Mouse (Mus musculus): ENCODE results near the gene Gm14862. TPM values are rescaled to one million over a fixed set of nuclear protein-coding genes. Genes with fewer than 3 reads are reported as not detected.

Gene Gm14862
- polyA plus RNA-seq, 1 experiment from 2014 or later, result not detected

- WGBS, result 23% methylated on average over 8 of the region's 8 CpGs
Observed at GRCm38 (mm10) chrX:9271947-9272459, 15.3 kb upstream of the Gm14862 start.

GRCm38 (mm10) chrX:9271112-9271511 lies 14.4 kb upstream of the Gm14862 start:
- Histone ChIP-seq H3K4me3 (replicated peaks; ENCODE audit: low read length) (no peak overlapping the region), H3K27ac (no peak overlapping the region), H3K4me2 (replicated peaks) (no peak overlapping the region), H3K9ac (no peak overlapping the region), H3K36me3 (replicated peaks; ENCODE audit: control insufficient read depth, insufficient read depth) (no peaks in the 10 kb centered on the region), H3K27me3 (ENCODE audit: control insufficient read depth, insufficient read depth, low read length) (no peaks in the 10 kb centered on the region), H3K9me3 (ENCODE audit: control insufficient read depth, low read length) (no peaks in the 10 kb centered on the region), H3K4me1 (replicated peaks; ENCODE audit: control insufficient read depth, insufficient read depth, low read length) (no peaks in the 10 kb centered on the region)
- ATAC-seq (ENCODE audit: low FRiP score) (no peak), DNase-seq (ENCODE audit: low spot score) (no peak)
- 78% methylated on average over 3 of the region's 3 CpGs for WGBS

More at GRCm38 (mm10) chrX:9271947-9272459, 15.3 kb upstream of the Gm14862 start:
- Histone ChIP-seq H3K4me2 (replicated peaks) (peak overlapping the region; percentile 51), H3K9me3 (ENCODE audit: control insufficient read depth, low read length) (no peaks in the 10 kb centered on the region), H3K4me3 (replicated peaks; ENCODE audit: low read length) (peak overlapping the region; percentile 57), H3K36me3 (replicated peaks; ENCODE audit: control insufficient read depth, insufficient read depth) (no peaks in the 10 kb centered on the region), H3K9ac (0 out of 2 replicates have a peak overlapping the region, but pooled peaks have one; percentile 66), H3K27ac (0 out of 2 replicates have a peak overlapping the region, but pooled peaks have one; percentile 41), H3K27me3 (ENCODE audit: control insufficient read depth, insufficient read depth, low read length) (no peaks in the 10 kb centered on the region), H3K4me1 (replicated peaks; ENCODE audit: control insufficient read depth, insufficient read depth, low read length) (no peaks in the 10 kb centered on the region)
- no peak for DNase-seq (ENCODE audit: low spot score)
- no peak for ATAC-seq (ENCODE audit: low FRiP score)

DNA sequence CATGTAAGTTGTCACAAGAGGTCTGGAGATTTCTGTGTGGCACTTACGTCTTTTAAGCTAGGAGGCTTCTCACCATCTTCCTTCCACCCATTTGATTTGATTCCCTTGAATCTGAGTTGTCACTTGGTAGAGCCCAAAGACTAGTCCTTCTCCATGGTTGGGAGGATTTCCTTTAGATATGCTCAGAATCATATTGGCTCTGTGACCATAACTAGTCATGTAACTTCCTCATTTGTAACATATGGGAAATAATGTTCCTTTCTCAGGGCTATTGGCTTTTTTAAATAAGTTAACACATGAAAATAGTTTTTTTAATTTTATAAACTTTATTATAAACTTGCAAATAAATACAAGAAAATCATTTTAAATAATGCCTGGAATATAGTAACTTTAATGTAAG lies 2.6 kb upstream of the Gm14862 start:
- Histone ChIP-seq H3K9me3 (ENCODE audit: control insufficient read depth, low read length) (no peaks in the 10 kb centered on the region), H3K4me1 (replicated peaks; ENCODE audit: control insufficient read depth, insufficient read depth, low read length) (no peaks in the 10 kb centered on the region), H3K9ac (no peak overlapping the region), H3K36me3 (replicated peaks; ENCODE audit: control insufficient read depth, insufficient read depth) (no peaks in the 10 kb centered on the region), H3K27me3 (ENCODE audit: control insufficient read depth, insufficient read depth, low read length) (no peaks in the 10 kb centered on the region), H3K4me2 (replicated peaks) (no peak overlapping the region), H3K4me3 (replicated peaks; ENCODE audit: low read length) (no peak overlapping the region), H3K27ac (no peak overlapping the region)
- no peak for DNase-seq (ENCODE audit: low spot score)
- ATAC-seq (ENCODE audit: low FRiP score), result no peak
- WGBS, result 81% methylated on average over 1 of the region's 1 CpGs

GRCm38 (mm10) chrX:9257831-9258230 lies 1.1 kb upstream of the Gm14862 start:
- Histone ChIP-seq H3K4me2 (replicated peaks) (no peak overlapping the region), H3K4me1 (replicated peaks; ENCODE audit: control insufficient read depth, insufficient read depth, low read length) (no peaks in the 10 kb centered on the region), H3K9me3 (ENCODE audit: control insufficient read depth, low read length) (no peaks in the 10 kb centered on the region), H3K36me3 (replicated peaks; ENCODE audit: control insufficient read depth, insufficient read depth) (no peaks in the 10 kb centered on the region), H3K4me3 (replicated peaks; ENCODE audit: low read length) (no peak overlapping the region), H3K27ac (no peak overlapping the region), H3K27me3 (ENCODE audit: control insufficient read depth, insufficient read depth, low read length) (no peaks in the 10 kb centered on the region), H3K9ac (no peak overlapping the region)
- DNase-seq (ENCODE audit: low spot score) (no peak), ATAC-seq (ENCODE audit: low FRiP score) (no peak)
- whole genome bisulfite sequencing, result 94% methylated on average over 7 of the region's 7 CpGs

- no peaks in the 10 kb centered on the region for H3K9me3 ChIP-seq (ENCODE audit: control insufficient read depth, low read length)
- 91% methylated on average over 3 of the region's 3 CpGs for WGBS
- H3K9ac ChIP-seq, result no peak overlapping the region
- H3K4me3 ChIP-seq (replicated peaks; ENCODE audit: low read length), result no peak overlapping the region
- no peaks in the 10 kb centered on the region for H3K27me3 ChIP-seq (ENCODE audit: control insufficient read depth, insufficient read depth, low read length)
- DNase-seq (ENCODE audit: low spot score) (no peak), ATAC-seq (ENCODE audit: low FRiP score) (no peak)
- H3K4me1 ChIP-seq (replicated peaks; ENCODE audit: control insufficient read depth, insufficient read depth, low read length), result no peaks in the 10 kb centered on the region
- no peaks in the 10 kb centered on the region for H3K36me3 ChIP-seq (replicated peaks; ENCODE audit: control insufficient read depth, insufficient read depth)
- H3K27ac ChIP-seq, result no peak overlapping the region
- no peak overlapping the region for H3K4me2 ChIP-seq (replicated peaks)
Observed at GRCm38 (mm10) chrX:9254901-9255300, 1.8 kb downstream of the Gm14862 start.

GRCm38 (mm10) chrX:9253990-9254389 lies 2.7 kb downstream of the Gm14862 start:
- 85% methylated on average over 10 of the region's 10 CpGs for WGBS
- Histone ChIP-seq H3K4me1 (replicated peaks; ENCODE audit: control insufficient read depth, insufficient read depth, low read length) (no peaks in the 10 kb centered on the region), H3K27me3 (ENCODE audit: control insufficient read depth, insufficient read depth, low read length) (no peaks in the 10 kb centered on the region), H3K9me3 (ENCODE audit: control insufficient read depth, low read length) (no peaks in the 10 kb centered on the region), H3K4me2 (replicated peaks) (no peak overlapping the region), H3K9ac (no peak overlapping the region), H3K4me3 (replicated peaks; ENCODE audit: low read length) (no peak overlapping the region), H3K27ac (no peak overlapping the region), H3K36me3 (replicated peaks; ENCODE audit: control insufficient read depth, insufficient read depth) (no peaks in the 10 kb centered on the region)
- ATAC-seq (ENCODE audit: low FRiP score), result no peak
- no peak for DNase-seq (ENCODE audit: low spot score)

DNA sequence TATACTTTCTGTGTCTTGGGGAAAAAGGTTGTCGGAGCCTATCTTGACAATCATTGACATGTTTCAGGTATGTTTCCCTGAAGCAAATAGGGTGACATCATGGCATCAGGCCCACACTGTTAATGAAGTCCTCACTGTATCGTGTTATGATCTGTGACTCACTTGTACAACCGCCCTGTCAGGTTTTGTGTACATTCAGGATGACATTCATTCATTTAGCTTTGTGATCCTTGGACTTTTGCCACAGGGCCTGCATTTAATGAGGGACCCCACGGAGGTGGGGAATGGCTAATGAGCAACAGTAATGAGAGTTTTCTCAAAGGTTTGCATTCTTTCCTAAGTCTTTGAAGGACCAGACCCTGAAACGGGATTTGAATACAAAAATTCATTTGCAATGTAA lies 7.8 kb downstream of the Gm14862 start:
- Histone ChIP-seq H3K36me3 (replicated peaks; ENCODE audit: control insufficient read depth, insufficient read depth) (no peaks in the 10 kb centered on the region), H3K4me1 (replicated peaks; ENCODE audit: control insufficient read depth, insufficient read depth, low read length) (0 out of 2 replicates have a peak, but pooled peaks cover 4% of the 10 kb centered on the region), H3K27me3 (ENCODE audit: control insufficient read depth, insufficient read depth, low read length) (no peaks in the 10 kb centered on the region), H3K9ac (no peak overlapping the region), H3K27ac (no peak overlapping the region), H3K4me2 (replicated peaks) (no peak overlapping the region), H3K4me3 (replicated peaks; ENCODE audit: low read length) (no peak overlapping the region), H3K9me3 (ENCODE audit: control insufficient read depth, low read length) (no peaks in the 10 kb centered on the region)
- 42% methylated on average over 5 of the region's 5 CpGs for WGBS
- ATAC-seq (ENCODE audit: low FRiP score), result peak; percentile 37; the same call in 1 of the 2 replicates
- DNase-seq (ENCODE audit: low spot score), result peak; percentile 45

- Histone ChIP-seq H3K27ac (peak overlapping the region; percentile 54), H3K27me3 (ENCODE audit: control insufficient read depth, insufficient read depth, low read length) (no peaks in the 10 kb centered on the region), H3K4me2 (replicated peaks) (no peak overlapping the region), H3K36me3 (replicated peaks; ENCODE audit: control insufficient read depth, insufficient read depth) (no peaks in the 10 kb centered on the region), H3K9me3 (ENCODE audit: control insufficient read depth, low read length) (no peaks in the 10 kb centered on the region), H3K4me1 (replicated peaks; ENCODE audit: control insufficient read depth, insufficient read depth, low read length) (0 out of 2 replicates have a peak, but pooled peaks cover 4% of the 10 kb centered on the region), H3K4me3 (replicated peaks; ENCODE audit: low read length) (no peak overlapping the region), H3K9ac (no peak overlapping the region; the same call in 1 of the 2 replicates)
- no peak; the same call in 1 of the 2 replicates for ATAC-seq (ENCODE audit: low FRiP score)
- no peak for DNase-seq (ENCODE audit: low spot score)
- 55% methylated on average over 12 of the region's 12 CpGs for WGBS
Observed at GRCm38 (mm10) chrX:9244603-9245336, 11.9 kb downstream of the Gm14862 start.

- no peaks in the 10 kb centered on the region for H3K36me3 ChIP-seq (replicated peaks; ENCODE audit: control insufficient read depth, insufficient read depth)
- DNase-seq (ENCODE audit: low spot score) (no peak), ATAC-seq (ENCODE audit: low FRiP score) (no peak)
- no peak overlapping the region for H3K4me3 ChIP-seq (replicated peaks; ENCODE audit: low read length)
- no peaks in the 10 kb centered on the region for H3K27me3 ChIP-seq (ENCODE audit: control insufficient read depth, insufficient read depth, low read length)
- H3K9ac ChIP-seq, result no peak overlapping the region
- WGBS, result 41% methylated on average over 8 of the region's 8 CpGs
- no peak overlapping the region for H3K4me2 ChIP-seq (replicated peaks)
- H3K4me1 ChIP-seq (replicated peaks; ENCODE audit: control insufficient read depth, insufficient read depth, low read length), result 0 out of 2 replicates have a peak, but pooled peaks cover 4% of the 10 kb centered on the region
- no peak overlapping the region; the same call in 1 of the 2 replicates for H3K27ac ChIP-seq
- no peaks in the 10 kb centered on the region for H3K9me3 ChIP-seq (ENCODE audit: control insufficient read depth, low read length)
Observed at GRCm38 (mm10) chrX:9243381-9243864, 13.3 kb downstream of the Gm14862 start.

Measured in hindbrain, embryonic 14.5 days (tissue).